Mouse (Mus musculus) thymus, adult 2 months (tissue): ENCODE data around the gene Utrn. TPM values are rescaled to one million over a fixed set of nuclear protein-coding genes. Genes with fewer than 3 reads are reported as not detected.

Source experiments
- DNase-seq: peaks from one replicate; pipeline ENCODE4 v3.0.0; 2021
- H3K27ac ChIP-seq: fragments of 200-500 bp; 2 replicates; pipeline ENCODE4 v1.5.1; 2012; ENCODE audit warnings: low read length, control low read depth; ENCODE audit not compliant: control insufficient read depth, insufficient read depth
- H3K27me3 ChIP-seq: fragments of 200-500 bp; 2 replicates; pipeline ENCODE4 v1.6.1; 2012; ENCODE audit warnings: mild to moderate bottlenecking, low read length, moderate library complexity, mixed read lengths; ENCODE audit not compliant: control insufficient read depth, insufficient read depth
- H3K36me3 ChIP-seq: fragments of 200-500 bp; 2 replicates; pipeline ENCODE4 v1.6.1; 2012; ENCODE audit warnings: mild to moderate bottlenecking, low read length, moderate library complexity; ENCODE audit not compliant: control insufficient read depth, insufficient read depth
- H3K4me1 ChIP-seq: fragments of 200-500 bp; replicated peaks from 2 replicates; pipeline ENCODE4 v1.6.1; 2012; ENCODE audit warnings: low read length; ENCODE audit not compliant: control insufficient read depth, insufficient read depth
- H3K4me3 ChIP-seq: fragments of 200-500 bp; 2 replicates; pipeline ENCODE4 v1.5.1; 2012; ENCODE audit warnings: mild to moderate bottlenecking, low read length, control low read depth, moderate library complexity; ENCODE audit not compliant: control insufficient read depth, insufficient read depth
- CTCF ChIP-seq: fragments of 200-500 bp; IDR thresholded peaks from 2 replicates; pipeline ENCODE4 v1.5.1; 2012; ENCODE audit warnings: mild to moderate bottlenecking, control low read depth, low read length, moderate library complexity, borderline replicate concordance; ENCODE audit not compliant: control insufficient read depth, poor library complexity, insufficient read depth; ENCODE audit errors: extremely low read depth
- POLR2A ChIP-seq: fragments of 200-500 bp; IDR thresholded peaks from 2 replicates; pipeline ENCODE4 v1.6.1; 2012; ENCODE audit warnings: mild to moderate bottlenecking, low read length, control low read depth, moderate library complexity; ENCODE audit not compliant: control insufficient read depth, poor library complexity, insufficient read depth; ENCODE audit errors: extremely low read depth
- WGBS: fragments of 180-500 bp; shearing (Covaris S2); methylation state at CpG from one replicate; pipeline ENCODE4 v1.1.7; 2018; 5-methylcytosine and 5-hydroxymethylcytosine counted together
- polyA plus RNA-seq: library from polyadenylated mRNA; depleted of rRNA; stranded (reverse); fragments of >200 nt; gene quantifications from 2 replicates; pipeline ENCODE4 v1.2.3, GENCODE M21; 2012

Utrn gene
- polyA plus RNA-seq, 1 experiment: 30.3 TPM

GRCm38 (mm10) chr10:12911451-12911850 is 42.3 kb upstream of the Utrn start:
- Histone ChIP-seq H3K36me3 (no peaks in the 10 kb centered on the region), H3K4me1 (peaks cover 2% of the 10 kb centered on the region), H3K4me3 (no peak overlapping the region), H3K27ac (no peak overlapping the region), H3K27me3 (no peaks in the 10 kb centered on the region)
- WGBS: 93% methylated on average over 13 of the region's 13 CpGs
- TF ChIP-seq POLR2A: no peak
- TF ChIP-seq CTCF: no peak
- no peak for DNase-seq

GRCm38 (mm10) chr10:12909891-12910290 is 40.7 kb upstream of the Utrn start:
- no peak for TF ChIP-seq CTCF
- TF ChIP-seq POLR2A: no peak
- WGBS: 97% methylated on average over 2 of the region's 2 CpGs

GRCm38 (mm10) chr10:12909179-12909578 is 40.0 kb upstream of the Utrn start:
- DNase-seq: no peak
- Histone ChIP-seq H3K27ac (no peak overlapping the region), H3K36me3 (no peaks in the 10 kb centered on the region), H3K4me3 (no peak overlapping the region), H3K27me3 (no peaks in the 10 kb centered on the region), H3K4me1 (peaks cover 2% of the 10 kb centered on the region)
- TF ChIP-seq CTCF (no peak), POLR2A (no peak)
- WGBS: 86% methylated on average over 1 of the region's 1 CpGs

More at GRCm38 (mm10) chr10:12909891-12910290, 40.7 kb upstream of the Utrn start:
- Histone ChIP-seq H3K27me3 (no peaks in the 10 kb centered on the region), H3K4me3 (no peak overlapping the region), H3K4me1 (peaks cover 2% of the 10 kb centered on the region), H3K27ac (no peak overlapping the region), H3K36me3 (no peaks in the 10 kb centered on the region)
- no peak for DNase-seq

DNA sequence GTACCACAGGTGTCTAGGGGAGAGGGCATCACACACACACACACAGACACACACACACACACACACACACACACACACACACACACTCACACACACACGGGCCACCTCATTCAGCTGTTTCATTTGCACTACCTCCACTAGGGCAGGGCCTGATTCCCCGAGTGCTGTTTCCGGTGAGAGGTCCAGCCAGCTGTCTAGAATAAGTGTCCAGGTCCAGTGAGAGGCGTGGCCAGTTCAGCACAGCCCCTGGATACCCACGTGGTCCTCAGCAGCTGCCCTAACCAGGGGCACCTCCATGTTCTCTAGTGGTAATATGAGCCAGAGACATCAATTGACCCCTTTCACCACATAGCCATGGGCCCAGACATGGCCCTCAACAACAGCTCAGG is 35.0 kb upstream of the Utrn start:
- no peak for TF ChIP-seq CTCF
- TF ChIP-seq POLR2A: no peak
- no peak overlapping the region for H3K4me3 ChIP-seq
- DNase-seq: no peak
- no peaks in the 10 kb centered on the region for H3K27me3 ChIP-seq
- no peaks in the 10 kb centered on the region for H3K4me1 ChIP-seq
- 91% methylated on average over 5 of the region's 5 CpGs for WGBS
- no peak overlapping the region for H3K27ac ChIP-seq
- H3K36me3 ChIP-seq: no peaks in the 10 kb centered on the region

DNA sequence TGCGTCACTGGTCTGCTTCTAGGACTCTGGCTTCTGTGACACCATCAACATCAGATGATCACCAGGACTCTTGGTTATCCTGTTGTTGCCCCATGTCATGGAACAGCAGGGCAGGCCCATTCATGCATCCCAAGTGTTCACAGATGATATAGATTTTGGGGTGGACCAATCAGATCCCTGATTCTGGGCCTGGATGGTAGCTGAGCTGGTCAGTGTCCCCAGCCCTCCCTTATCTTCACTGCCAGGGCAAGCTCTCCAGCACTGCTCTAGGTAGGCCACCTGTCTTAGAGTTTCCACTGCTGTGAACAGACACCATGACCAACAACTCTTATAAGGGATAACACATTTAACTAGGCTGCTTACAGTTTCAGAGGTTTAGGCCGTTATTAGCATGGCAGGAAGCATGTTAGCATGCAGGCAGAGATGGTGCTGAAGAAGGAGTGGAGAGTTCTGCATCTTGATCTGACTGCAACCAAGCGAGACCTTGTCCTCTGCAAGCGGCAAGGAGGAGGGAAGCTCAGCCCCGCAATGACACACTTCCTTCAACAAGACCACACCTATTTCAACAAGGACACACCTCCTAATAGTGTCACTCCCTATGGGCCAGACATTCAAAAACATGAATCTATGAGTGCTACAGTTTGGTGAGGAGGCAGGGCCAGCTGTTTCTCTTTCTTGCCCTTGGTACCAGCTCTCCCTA is 34.4 kb upstream of the Utrn start:
- WGBS: 67% methylated on average over 5 of the region's 5 CpGs
- Histone ChIP-seq H3K4me3 (no peak overlapping the region), H3K27ac (no peak overlapping the region), H3K36me3 (no peaks in the 10 kb centered on the region), H3K27me3 (no peaks in the 10 kb centered on the region), H3K4me1 (no peaks in the 10 kb centered on the region)
- TF ChIP-seq POLR2A (no peak), CTCF (no peak)
- no peak for DNase-seq

DNA sequence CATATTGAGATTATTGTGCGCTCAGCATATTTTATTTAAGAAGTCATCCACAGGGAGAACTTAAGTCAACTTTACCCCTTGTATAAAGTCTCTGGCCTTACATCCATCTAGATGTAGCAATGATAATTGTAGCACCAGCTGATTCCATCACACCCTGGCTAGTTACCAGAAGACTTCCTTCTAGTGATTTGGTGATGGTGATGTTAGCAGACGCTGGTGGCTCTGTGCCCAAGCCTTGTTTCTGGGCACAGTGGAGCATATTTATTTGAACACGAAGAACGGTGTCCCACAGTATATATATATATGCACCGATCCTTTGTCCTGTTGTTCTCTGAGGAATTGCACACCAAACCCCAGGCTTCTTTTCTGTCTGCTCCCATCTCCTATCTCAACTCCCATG is 30.7 kb upstream of the Utrn start:
- WGBS: 95% methylated on average over 5 of the region's 5 CpGs
- H3K36me3 ChIP-seq: no peaks in the 10 kb centered on the region
- TF ChIP-seq CTCF: no peak
- TF ChIP-seq POLR2A: no peak
- no peak overlapping the region for H3K4me3 ChIP-seq
- DNase-seq: no peak
- no peaks in the 10 kb centered on the region for H3K4me1 ChIP-seq
- no peaks in the 10 kb centered on the region for H3K27me3 ChIP-seq
- H3K27ac ChIP-seq: no peak overlapping the region

GRCm38 (mm10) chr10:12893339-12893738 is 24.2 kb upstream of the Utrn start:
- 97% methylated on average over 3 of the region's 3 CpGs for WGBS
- DNase-seq: no peak
- no peak overlapping the region for H3K27ac ChIP-seq
- H3K36me3 ChIP-seq: no peaks in the 10 kb centered on the region
- H3K4me3 ChIP-seq: no peak overlapping the region
- no peaks in the 10 kb centered on the region for H3K27me3 ChIP-seq
- TF ChIP-seq CTCF: no peak
- no peak for TF ChIP-seq POLR2A
- H3K4me1 ChIP-seq: no peaks in the 10 kb centered on the region
